ENCODE assay signal across 13 mouse cellular contexts in the genomic region with DNA sequence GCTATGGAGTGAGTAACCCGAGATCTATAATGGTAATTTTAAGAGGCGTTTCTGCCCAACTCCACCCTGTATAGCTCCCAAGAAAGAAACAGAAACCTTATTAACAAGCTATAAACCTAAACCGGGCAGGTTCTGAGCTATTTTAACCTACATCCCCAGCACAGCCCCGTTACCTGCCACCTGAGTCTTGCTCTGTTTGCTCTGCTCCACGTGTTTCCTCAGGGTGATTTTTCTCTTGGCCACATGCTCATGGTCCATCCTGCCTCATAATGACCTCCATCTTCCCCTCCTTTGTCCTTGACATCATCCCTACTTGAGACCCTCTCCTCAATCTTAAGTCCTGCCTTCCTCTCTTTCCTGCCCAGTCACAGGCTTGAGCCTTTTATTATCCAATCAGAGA. TPM values are rescaled to one million over a fixed set of nuclear protein-coding genes. Genes with fewer than 3 reads are reported as not detected.
DNase-seq lines count a peak whose midpoint lies in the region; ATAC-seq and TF ChIP-seq lines count a peak whose summit lies in the region.
"Had no signal": no experiment of that assay in that cellular context is flagged by ENCODE, and none has a peak within 500 bp of the region (broad histone marks: within the 10 kb centered on the region; RNA-seq: fewer than 3 reads in every experiment).

No protein-coding gene starts in this region.

- no peak for ATAC-seq in intestine, embryonic 14.5 days (replicated peaks; ENCODE audit: low FRiP score, low TSS enrichment, low read depth)
- ATAC-seq in intestine, embryonic 16.5 days = no peak
- ATAC-seq in limb, embryonic 12.5 days (ENCODE audit: insufficient number of reproducible peaks, insufficient read depth, low FRiP score, low TSS enrichment, low read depth) = no peak; the same call in 1 of the 2 replicates

- 82% methylated on average over 5 of the region's 5 CpGs for WGBS in intestine, embryonic 14.5 days
- WGBS in intestine, embryonic 16.5 days = 84% methylated on average over 5 of the region's 5 CpGs
- WGBS in limb, embryonic 12.5 days = 71% methylated on average over 5 of the region's 5 CpGs

- H3K27ac ChIP-seq in intestine, embryonic 14.5 days (ENCODE audit: low read depth) = no peak overlapping the region
- no peak overlapping the region for H3K27ac ChIP-seq in intestine, embryonic 16.5 days (ENCODE audit: low read length)
- no peak overlapping the region for H3K27ac ChIP-seq in testis, adult 2 months (ENCODE audit: control insufficient read depth, insufficient read depth, low read depth, low read length)
- no peak overlapping the region for H3K27ac ChIP-seq in limb, embryonic 12.5 days
- H3K27ac ChIP-seq: embryonic facial prominence, embryonic 15.5 days; hindbrain, embryonic 13.5 days; left cerebral cortex, adult 2 months had no signal

- TF ChIP-seq POLR2A in testis, adult 2 months (IDR thresholded peaks at IDR 0.05; ENCODE audit: control insufficient read depth, low read depth, low read length) = no peak

- no peak for DNase-seq in intestine, embryonic 14.5 days (ENCODE audit: low spot score)
- no peak for DNase-seq in testis, postnatal 14 days (ENCODE audit: low spot score)
- no peak for DNase-seq in retina, postnatal 1 day
- DNase-seq in gastrocnemius, postnatal 25 days = no peak
- DNase-seq: cerebellum, adult 8-10 months; kidney, postnatal 36 days had no signal

- H3K27me3 ChIP-seq in intestine, embryonic 14.5 days (replicated peaks; ENCODE audit: control insufficient read depth, insufficient read depth, low read length) = no peaks in the 10 kb centered on the region
- no peaks in the 10 kb centered on the region for H3K27me3 ChIP-seq in intestine, embryonic 16.5 days (replicated peaks; ENCODE audit: control insufficient read depth, insufficient read depth, low read length)
- H3K27me3 ChIP-seq in testis, adult 2 months (ENCODE audit: control insufficient read depth, insufficient read depth, low read length) = no peaks in the 10 kb centered on the region
- no peaks in the 10 kb centered on the region for H3K27me3 ChIP-seq in limb, embryonic 12.5 days
- H3K27me3 ChIP-seq: embryonic facial prominence, embryonic 15.5 days; hindbrain, embryonic 13.5 days had no signal

- no peaks in the 10 kb centered on the region for H3K9me3 ChIP-seq in intestine, embryonic 14.5 days (ENCODE audit: control insufficient read depth, low read length)
- no peaks in the 10 kb centered on the region for H3K9me3 ChIP-seq in intestine, embryonic 16.5 days (ENCODE audit: control insufficient read depth, low read length)
- no peaks in the 10 kb centered on the region for H3K9me3 ChIP-seq in limb, embryonic 12.5 days
- H3K9me3 ChIP-seq: embryonic facial prominence, embryonic 15.5 days; hindbrain, embryonic 13.5 days had no signal

- H3K36me3 ChIP-seq in intestine, embryonic 14.5 days (ENCODE audit: control insufficient read depth, insufficient read depth, low read length) = peaks cover 17% of the 10 kb centered on the region; the same call in 1 of the 2 replicates
- H3K36me3 ChIP-seq in intestine, embryonic 16.5 days (ENCODE audit: control insufficient read depth, insufficient read depth, low read length) = no peaks in the 10 kb centered on the region
- H3K36me3 ChIP-seq in testis, adult 2 months (ENCODE audit: control insufficient read depth, insufficient read depth, low read length) = peaks cover 5% of the 10 kb centered on the region
- peaks cover 32% of the 10 kb centered on the region for H3K36me3 ChIP-seq in limb, embryonic 12.5 days

- 0 out of 2 replicates have a peak overlapping the region, but pooled peaks have one; percentile 7 for H3K9ac ChIP-seq in intestine, embryonic 14.5 days (ENCODE audit: low read length)
- H3K9ac ChIP-seq in intestine, embryonic 16.5 days (ENCODE audit: low read depth, low read length) = no peak overlapping the region
- H3K9ac ChIP-seq in limb, embryonic 12.5 days (replicated peaks) = no peak overlapping the region
- H3K9ac ChIP-seq: embryonic facial prominence, embryonic 15.5 days; hindbrain, embryonic 13.5 days had no signal

- H3K4me1 ChIP-seq in intestine, embryonic 14.5 days (replicated peaks; ENCODE audit: control insufficient read depth, insufficient read depth, low read length) = peaks cover 27% of the 10 kb centered on the region
- peaks cover 24% of the 10 kb centered on the region for H3K4me1 ChIP-seq in intestine, embryonic 16.5 days (ENCODE audit: control insufficient read depth, insufficient read depth, low read length)
- H3K4me1 ChIP-seq in testis, adult 2 months (ENCODE audit: control insufficient read depth, insufficient read depth, low read length) = peaks cover 8% of the 10 kb centered on the region
- peaks cover 28% of the 10 kb centered on the region for H3K4me1 ChIP-seq in limb, embryonic 12.5 days (replicated peaks)

- no peak overlapping the region for H3K4me3 ChIP-seq in intestine, embryonic 14.5 days (ENCODE audit: low read depth, low read length)
- H3K4me3 ChIP-seq in intestine, embryonic 16.5 days (ENCODE audit: low read length) = no peak overlapping the region
- H3K4me3 ChIP-seq in testis, adult 2 months (ENCODE audit: control insufficient read depth, low read depth, low read length) = peak overlapping the region; percentile 44
- 0 out of 2 replicates have a peak overlapping the region, but pooled peaks have one; percentile 8 for H3K4me3 ChIP-seq in limb, embryonic 12.5 days (replicated peaks)
- H3K4me3 ChIP-seq: embryonic facial prominence, embryonic 15.5 days; hindbrain, embryonic 13.5 days; left cerebral cortex, adult 2 months had no signal

- no peak for TF ChIP-seq CTCF in testis, adult 2 months (IDR thresholded peaks at IDR 0.05; ENCODE audit: control insufficient read depth, insufficient read depth, insufficient replicate concordance, low read depth, low read length)

- H3K4me2 ChIP-seq in intestine, embryonic 14.5 days (ENCODE audit: low read length) = peak overlapping the region; percentile 18; the same call in 1 of the 2 replicates
- H3K4me2 ChIP-seq in intestine, embryonic 16.5 days (ENCODE audit: low read depth, low read length) = no peak overlapping the region; the same call in 1 of the 2 replicates
- H3K4me2 ChIP-seq in limb, embryonic 12.5 days = peak overlapping the region; percentile 5
- H3K4me2 ChIP-seq: embryonic facial prominence, embryonic 15.5 days; hindbrain, embryonic 13.5 days had no signal

RNA-seq across cellular contexts. Expression of a gene that starts 3.9 kb away (rescaled TPM):
- 16.0 and 16.3 TPM in 2 replicates for polyA plus RNA-seq in intestine, embryonic 14.5 days (2014; fragmentation: Nextera tagmentation; extraction: Ambion mirVana)
- polyA plus RNA-seq in intestine, embryonic 16.5 days (2015; fragmentation: Nextera tagmentation; extraction: Ambion mirVana) = 13.1 and 14.1 TPM in 2 replicates
- 256 and 297 TPM in 2 replicates for polyA plus RNA-seq in testis, adult 2 months (2012; rRNA removed)
- polyA plus RNA-seq in limb, embryonic 12.5 days (2016; fragmentation: Nextera tagmentation; extraction: Ambion mirVana) = 19.7 and 21.6 TPM in 2 replicates
- total RNA-seq in gastrocnemius, postnatal 25 days (2021) = under 1 TPM; 0.10 to 0.38 TPM
- total RNA-seq: gastrocnemius, adult 8-10 months had no signal

RNA-seq across cellular contexts. Expression of a gene that starts 26.0 kb away (rescaled TPM):
- polyA plus RNA-seq in intestine, embryonic 14.5 days (2014; fragmentation: Nextera tagmentation; extraction: Ambion mirVana) = 0.07 TPM in 1 of 2 replicates, not detected in the other
- polyA plus RNA-seq in intestine, embryonic 16.5 days (2015; fragmentation: Nextera tagmentation; extraction: Ambion mirVana) = 0.12 TPM in 1 of 2 replicates, not detected in the other
- polyA plus RNA-seq in testis, adult 2 months (2012; rRNA removed) = 0.54 and 1.00 TPM in 2 replicates
- polyA plus RNA-seq in limb, embryonic 12.5 days (2016; fragmentation: Nextera tagmentation; extraction: Ambion mirVana) = 0.21 and 0.26 TPM in 2 replicates
- 1 to 10 TPM; 8.7 to 9.7 TPM for total RNA-seq in gastrocnemius, postnatal 25 days (2021)

RNA-seq across cellular contexts. Expression of a gene that starts 42.6 kb away (rescaled TPM):
- 123 and 130 TPM in 2 replicates for polyA plus RNA-seq in intestine, embryonic 14.5 days (2014; fragmentation: Nextera tagmentation; extraction: Ambion mirVana)
- 116 and 121 TPM in 2 replicates for polyA plus RNA-seq in intestine, embryonic 16.5 days (2015; fragmentation: Nextera tagmentation; extraction: Ambion mirVana)
- 33.1 and 36.0 TPM in 2 replicates for polyA plus RNA-seq in testis, adult 2 months (2012; rRNA removed)
- polyA plus RNA-seq in limb, embryonic 12.5 days (2016; fragmentation: Nextera tagmentation; extraction: Ambion mirVana) = 99.3 and 101 TPM in 2 replicates
- 10 to 100 TPM; 77.8 to 87.8 TPM for total RNA-seq in gastrocnemius, postnatal 25 days (2021)

RNA-seq across cellular contexts. Expression of a gene that starts 42.7 kb away (rescaled TPM):
- 233 and 258 TPM in 2 replicates for polyA plus RNA-seq in intestine, embryonic 14.5 days (2014; fragmentation: Nextera tagmentation; extraction: Ambion mirVana)
- polyA plus RNA-seq in intestine, embryonic 16.5 days (2015; fragmentation: Nextera tagmentation; extraction: Ambion mirVana) = 231 and 236 TPM in 2 replicates
- polyA plus RNA-seq in testis, adult 2 months (2012; rRNA removed) = 8.7 and 14.5 TPM in 2 replicates
- 211 and 215 TPM in 2 replicates for polyA plus RNA-seq in limb, embryonic 12.5 days (2016; fragmentation: Nextera tagmentation; extraction: Ambion mirVana)
- total RNA-seq in gastrocnemius, postnatal 25 days (2021) = 10 to 100 TPM; 10.1 to 15.2 TPM

RNA-seq across cellular contexts. Expression of a gene that starts 43.8 kb away (rescaled TPM):
- polyA plus RNA-seq in intestine, embryonic 14.5 days (2014; fragmentation: Nextera tagmentation; extraction: Ambion mirVana) = 0.23 and 0.28 TPM in 2 replicates
- polyA plus RNA-seq in intestine, embryonic 16.5 days (2015; fragmentation: Nextera tagmentation; extraction: Ambion mirVana) = 0.37 TPM in 2 replicates
- polyA plus RNA-seq in testis, adult 2 months (2012; rRNA removed) = 12.3 and 13.7 TPM in 2 replicates
- polyA plus RNA-seq in limb, embryonic 12.5 days (2016; fragmentation: Nextera tagmentation; extraction: Ambion mirVana) = 0.64 and 0.65 TPM in 2 replicates
- total RNA-seq in gastrocnemius, postnatal 25 days (2021) = under 1 TPM; 0.11 to 0.15 TPM
- total RNA-seq: left cerebral cortex, adult 2 months had no signal

Comparison
In these comparisons a context has a peak if more than half of its experiments do, and no peak if none do; other contexts are left out.
1. H3K4me3 ChIP-seq: peak in testis, adult 2 months (single experiment) and limb, embryonic 12.5 days (single experiment); none in intestine, embryonic 14.5 days (single experiment) and intestine, embryonic 16.5 days (single experiment).
2. RNA of a gene that starts 3.9 kb away (polyA plus RNA-seq): 256 to 297 TPM in testis, adult 2 months; 19.7 to 21.6 TPM in limb, embryonic 12.5 days, 16.0 to 16.3 TPM in intestine, embryonic 14.5 days and 13.1 to 14.1 TPM in intestine, embryonic 16.5 days; every median in the first group is over 10 times any median in the second.